Mouse (Mus musculus) embryonic facial prominence, embryonic 12.5 days (tissue): Measurements from ENCODE around the gene Rpl6. TPM values are rescaled to one million over a fixed set of nuclear protein-coding genes. Genes with fewer than 3 reads are reported as not detected.

Source experiments
- ATAC-seq: fragments of 200-750 bp; cut with Nextera tagmentation; 2 replicates; pipeline ENCODE4 v1.8.0; 2017; ENCODE audit not compliant: insufficient number of reproducible peaks, insufficient read depth, low FRiP score, low TSS enrichment
- H3K27ac ChIP-seq: fragments of 300-500 bp; sonication (generic); 2 replicates; pipeline ENCODE4 v1.5.1; 2016; ENCODE audit warnings: mild to moderate bottlenecking
- H3K27me3 ChIP-seq: fragments of 300-500 bp; sonication (generic); 2 replicates; pipeline ENCODE4 v1.6.1; 2016; ENCODE audit warnings: mild to moderate bottlenecking, moderate library complexity
- H3K36me3 ChIP-seq: fragments of 300-500 bp; sonication (generic); 2 replicates; pipeline ENCODE4 v1.6.1; 2016; ENCODE audit warnings: mild to moderate bottlenecking
- H3K4me1 ChIP-seq: fragments of 300-500 bp; sonication (generic); 2 replicates; pipeline ENCODE4 v1.6.1; 2016
- H3K4me2 ChIP-seq: fragments of 300-500 bp; sonication (generic); replicated peaks from 2 replicates; pipeline ENCODE4 v1.6.1; 2016; ENCODE audit warnings: mild to moderate bottlenecking, moderate library complexity
- H3K4me3 ChIP-seq: fragments of 300-500 bp; sonication (generic); 2 replicates; pipeline ENCODE4 v1.5.1; 2016; ENCODE audit warnings: mild to moderate bottlenecking
- H3K9ac ChIP-seq: fragments of 300-500 bp; sonication (generic); 2 replicates; pipeline ENCODE4 v1.6.1; 2016; ENCODE audit warnings: mild to moderate bottlenecking, moderate library complexity
- H3K9me3 ChIP-seq: fragments of 300-500 bp; sonication (generic); 2 replicates; pipeline ENCODE4 v1.6.1; 2016; ENCODE audit warnings: mild to moderate bottlenecking, moderate library complexity
- WGBS: fragments of 180-500 bp; shearing (Covaris S2); methylation state at CpG from one replicate; pipeline ENCODE4 v1.1.7; 2016; 5-methylcytosine and 5-hydroxymethylcytosine counted together
- polyA plus RNA-seq: library from polyadenylated mRNA; unstranded; fragments of >200 nt; fragmentation: Nextera tagmentation; extraction: Ambion mirVana; gene quantifications from 2 replicates; pipeline ENCODE4 v1.2.1, GENCODE M21; 2016

Gene Rpl6
- 597 and 603 TPM in 2 replicates for polyA plus RNA-seq

- 2% methylated on average over 52 of the region's 52 CpGs for WGBS
- Histone ChIP-seq H3K9ac (peak within 1 kb of the TSS; percentile 99), H3K27me3 (no peaks in the 10 kb centered on the region), H3K27ac (peak within 1 kb of the TSS; percentile 86), H3K4me1 (peaks cover 18% of the 10 kb centered on the region), H3K36me3 (peaks cover 39% of the 10 kb centered on the region), H3K4me3 (peak within 1 kb of the TSS; percentile 98), H3K4me2 (peak within 1 kb of the TSS; percentile 62), H3K9me3 (no peaks in the 10 kb centered on the region)
- peak; percentile 76 for ATAC-seq
Measured at GRCm38 (mm10) chr5:121204132-121205089, at the start of gene Rpl6. Rpl6 (plus strand) TSS chr5:121204481.

- WGBS: 97% methylated on average over 4 of the region's 4 CpGs
- H3K36me3 ChIP-seq: peaks cover 75% of the 10 kb centered on the region
- no peak for ATAC-seq
- H3K9me3 ChIP-seq: no peaks in the 10 kb centered on the region
- H3K4me3 ChIP-seq: no peak overlapping the region
- no peak overlapping the region for H3K27ac ChIP-seq
- no peaks in the 10 kb centered on the region for H3K27me3 ChIP-seq
- H3K4me2 ChIP-seq: no peak overlapping the region
- H3K9ac ChIP-seq: no peak overlapping the region
- H3K4me1 ChIP-seq: no peaks in the 10 kb centered on the region
Measured at GRCm38 (mm10) chr5:121156121-121156520, 48.2 kb upstream of the Rpl6 start.

- no peaks in the 10 kb centered on the region for H3K27me3 ChIP-seq
- no peak overlapping the region for H3K27ac ChIP-seq
- no peaks in the 10 kb centered on the region for H3K4me1 ChIP-seq
- H3K4me2 ChIP-seq: no peak overlapping the region
- ATAC-seq: no peak
- H3K9me3 ChIP-seq: no peaks in the 10 kb centered on the region
- H3K4me3 ChIP-seq: no peak overlapping the region
- WGBS: 75% methylated on average over 2 of the region's 2 CpGs
- peaks cover 75% of the 10 kb centered on the region for H3K36me3 ChIP-seq
- no peak overlapping the region for H3K9ac ChIP-seq
Measured at GRCm38 (mm10) chr5:121157017-121157416, 47.3 kb upstream of the Rpl6 start.

- H3K4me2 ChIP-seq: no peak overlapping the region
- 96% methylated on average over 5 of the region's 5 CpGs for WGBS
- ATAC-seq: no peak
- no peak overlapping the region for H3K4me3 ChIP-seq
- no peaks in the 10 kb centered on the region for H3K4me1 ChIP-seq
- no peak overlapping the region for H3K27ac ChIP-seq
- H3K27me3 ChIP-seq: no peaks in the 10 kb centered on the region
- peaks cover 75% of the 10 kb centered on the region for H3K36me3 ChIP-seq
- no peak overlapping the region for H3K9ac ChIP-seq
- no peaks in the 10 kb centered on the region for H3K9me3 ChIP-seq
Measured at GRCm38 (mm10) chr5:121157489-121157888, 46.8 kb upstream of the Rpl6 start.

GRCm38 (mm10) chr5:121158966-121159365 lies 45.3 kb upstream of the Rpl6 start:
- Histone ChIP-seq H3K27ac (no peak overlapping the region), H3K4me2 (no peak overlapping the region), H3K36me3 (peaks cover 83% of the 10 kb centered on the region), H3K9ac (no peak overlapping the region), H3K27me3 (no peaks in the 10 kb centered on the region), H3K9me3 (no peaks in the 10 kb centered on the region), H3K4me1 (no peaks in the 10 kb centered on the region), H3K4me3 (no peak overlapping the region)
- ATAC-seq: no peak
- WGBS: 82% methylated on average over 7 of the region's 7 CpGs

- Histone ChIP-seq H3K4me3 (no peak overlapping the region), H3K9me3 (no peaks in the 10 kb centered on the region), H3K27me3 (no peaks in the 10 kb centered on the region), H3K9ac (no peak overlapping the region), H3K36me3 (peaks cover 92% of the 10 kb centered on the region), H3K4me2 (no peak overlapping the region), H3K4me1 (no peaks in the 10 kb centered on the region), H3K27ac (no peak overlapping the region)
- no peak for ATAC-seq
- 90% methylated on average over 5 of the region's 5 CpGs for WGBS
Measured at GRCm38 (mm10) chr5:121162285-121162684, 42.0 kb upstream of the Rpl6 start.

GRCm38 (mm10) chr5:121162923-121163322 lies 41.4 kb upstream of the Rpl6 start:
- H3K4me1 ChIP-seq: no peaks in the 10 kb centered on the region
- H3K4me2 ChIP-seq: no peak overlapping the region
- no peak overlapping the region for H3K9ac ChIP-seq
- H3K36me3 ChIP-seq: peaks cover 91% of the 10 kb centered on the region
- no peak for ATAC-seq
- H3K27me3 ChIP-seq: no peaks in the 10 kb centered on the region
- WGBS: 91% methylated on average over 7 of the region's 7 CpGs
- no peaks in the 10 kb centered on the region for H3K9me3 ChIP-seq
- no peak overlapping the region for H3K27ac ChIP-seq
- no peak overlapping the region for H3K4me3 ChIP-seq

- no peak for ATAC-seq
- Histone ChIP-seq H3K9ac (no peak overlapping the region), H3K4me2 (no peak overlapping the region), H3K4me3 (no peak overlapping the region), H3K27me3 (no peaks in the 10 kb centered on the region), H3K4me1 (no peaks in the 10 kb centered on the region), H3K36me3 (peaks cover 73% of the 10 kb centered on the region), H3K9me3 (no peaks in the 10 kb centered on the region), H3K27ac (no peak overlapping the region)
- 95% methylated on average over 6 of the region's 6 CpGs for WGBS
Measured at GRCm38 (mm10) chr5:121166884-121167283, 37.4 kb upstream of the Rpl6 start.

GRCm38 (mm10) chr5:121169588-121169987 lies 34.7 kb upstream of the Rpl6 start:
- Histone ChIP-seq H3K9me3 (no peaks in the 10 kb centered on the region), H3K27ac (no peak overlapping the region), H3K4me1 (no peaks in the 10 kb centered on the region), H3K27me3 (no peaks in the 10 kb centered on the region), H3K36me3 (peaks cover 48% of the 10 kb centered on the region), H3K4me3 (no peak overlapping the region), H3K4me2 (no peak overlapping the region), H3K9ac (no peak overlapping the region)
- no peak for ATAC-seq
- WGBS: 93% methylated on average over 2 of the region's 2 CpGs

GRCm38 (mm10) chr5:121172835-121173234 lies 31.4 kb upstream of the Rpl6 start:
- ATAC-seq: no peak
- H3K4me3 ChIP-seq: no peak overlapping the region
- no peaks in the 10 kb centered on the region for H3K27me3 ChIP-seq
- H3K27ac ChIP-seq: no peak overlapping the region
- no peak overlapping the region for H3K4me2 ChIP-seq
- H3K9me3 ChIP-seq: no peaks in the 10 kb centered on the region
- H3K4me1 ChIP-seq: no peaks in the 10 kb centered on the region
- H3K9ac ChIP-seq: no peak overlapping the region
- WGBS: 90% methylated on average over 4 of the region's 4 CpGs
- peaks cover 19% of the 10 kb centered on the region for H3K36me3 ChIP-seq

- H3K27me3 ChIP-seq: no peaks in the 10 kb centered on the region
- ATAC-seq: no peak
- no peaks in the 10 kb centered on the region for H3K4me1 ChIP-seq
- H3K4me2 ChIP-seq: no peak overlapping the region
- H3K9me3 ChIP-seq: no peaks in the 10 kb centered on the region
- H3K36me3 ChIP-seq: no peaks in the 10 kb centered on the region
- WGBS: 82% methylated on average over 9 of the region's 9 CpGs
- H3K4me3 ChIP-seq: no peak overlapping the region
- H3K9ac ChIP-seq: no peak overlapping the region
- H3K27ac ChIP-seq: no peak overlapping the region
Measured at GRCm38 (mm10) chr5:121179077-121179857, 25.0 kb upstream of the Rpl6 start.

GRCm38 (mm10) chr5:121183269-121183668 lies 21.0 kb upstream of the Rpl6 start:
- Histone ChIP-seq H3K4me2 (no peak overlapping the region), H3K4me3 (no peak overlapping the region), H3K36me3 (no peaks in the 10 kb centered on the region), H3K27me3 (no peaks in the 10 kb centered on the region), H3K9ac (no peak overlapping the region), H3K4me1 (peaks cover 19% of the 10 kb centered on the region; the same call in 1 of the 2 replicates), H3K27ac (no peak overlapping the region), H3K9me3 (no peaks in the 10 kb centered on the region)
- ATAC-seq: no peak
- WGBS: 82% methylated on average over 9 of the region's 9 CpGs
